Mouse (Mus musculus) naive thymus-derived CD4-positive, alpha-beta T cell, adult 2 months (primary cell): Measurements from ENCODE around the gene Stk16.

Experiments used
- DNase-seq: peaks from one replicate; pipeline ENCODE4 v3.0.0-alpha.2; 2011; ENCODE audit warnings: low read depth

The Stk16 gene

DNA sequence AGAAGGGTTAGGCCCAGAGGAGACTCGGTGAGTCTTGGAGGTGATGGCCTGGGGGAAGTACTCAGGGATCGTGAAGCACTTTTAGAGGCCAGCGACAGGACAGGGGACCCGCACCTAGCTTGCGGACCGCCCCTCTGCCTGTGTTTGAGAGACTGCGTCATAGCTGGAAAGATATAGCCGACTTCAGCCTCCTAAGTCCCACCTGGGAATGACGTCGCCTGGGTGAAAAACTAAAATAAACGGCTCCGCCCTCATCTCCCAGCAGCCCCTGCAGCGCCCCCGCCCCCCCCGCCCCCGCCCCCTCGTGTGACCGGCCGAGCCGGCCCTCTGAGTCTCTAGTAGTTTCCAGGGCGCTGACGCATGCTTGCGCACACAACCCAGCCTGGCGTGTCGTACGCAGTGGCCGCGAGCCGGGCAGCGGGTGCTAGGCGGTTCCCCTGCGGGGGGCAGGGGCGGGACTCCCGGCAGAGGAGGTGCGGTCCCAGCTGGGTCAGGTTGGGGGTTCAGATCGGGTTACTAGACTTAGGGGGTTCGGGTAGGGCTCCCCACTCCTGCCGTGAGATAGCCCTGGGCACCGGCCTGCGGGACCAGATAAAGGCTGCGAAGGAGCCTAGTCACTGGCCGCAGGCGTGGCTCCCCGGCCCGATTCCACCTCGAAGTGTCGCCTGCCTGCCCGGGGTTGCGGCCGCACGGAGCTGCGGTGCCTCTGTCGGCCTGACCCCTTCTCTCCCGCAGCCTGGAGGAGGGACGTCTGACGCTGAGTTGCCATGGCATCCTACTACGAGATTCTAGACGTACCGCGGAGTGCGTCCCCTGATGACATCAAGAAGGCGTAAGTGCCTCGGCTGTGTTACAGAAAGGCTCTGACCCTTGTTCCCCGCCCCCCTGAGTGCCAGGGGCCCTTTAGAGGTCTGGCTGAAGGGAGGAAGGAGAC is 25.7 kb downstream of the Stk16 start, which contains the start of gene Dnajb2:
Gene Dnajb2, plus strand, starts transcription at position 290 of the 934 bp plus-strand sequence.
- peak; percentile 90 for DNase-seq

DNA sequence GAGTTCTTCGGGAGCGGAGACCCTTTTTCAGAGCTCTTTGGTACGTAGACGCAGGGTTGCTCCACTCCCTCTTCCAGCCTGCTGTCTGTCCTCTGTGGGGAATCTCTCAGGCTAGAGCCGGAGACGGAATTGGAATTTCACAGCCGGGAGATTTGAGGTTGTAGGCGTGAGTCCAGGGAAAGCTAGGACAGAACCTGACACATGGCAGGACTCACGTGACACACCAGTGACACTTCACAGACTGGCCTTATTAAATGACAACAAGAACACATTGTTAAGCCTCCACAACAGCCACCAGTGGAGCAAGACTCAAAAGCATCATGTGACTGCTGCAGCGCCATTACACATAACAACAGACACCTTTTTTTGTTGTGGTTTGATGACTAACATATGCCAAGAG is 29.0 kb downstream of the Stk16 start:
- peak; percentile 7 for DNase-seq

DNA sequence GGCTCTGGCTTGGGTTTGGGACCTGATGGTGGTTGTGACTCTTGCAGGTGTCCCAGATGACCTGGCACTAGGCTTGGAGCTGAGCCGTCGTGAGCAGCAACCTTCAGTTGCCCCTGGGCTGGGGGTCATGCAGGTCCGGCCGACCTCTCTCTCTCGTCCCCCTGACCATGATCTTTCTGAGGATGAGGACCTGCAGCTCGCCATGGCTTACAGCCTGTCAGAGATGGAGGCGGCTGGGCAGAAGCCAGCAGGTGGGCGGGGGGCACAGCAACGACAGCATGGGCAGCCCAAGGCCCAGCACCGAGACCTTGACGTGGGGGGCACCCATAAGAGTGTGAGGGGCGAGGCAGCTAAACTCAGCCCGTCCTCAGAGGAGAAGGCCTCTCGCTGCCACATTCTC is 32.8 kb downstream of the Stk16 start:
- DNase-seq = no peak

DNA sequence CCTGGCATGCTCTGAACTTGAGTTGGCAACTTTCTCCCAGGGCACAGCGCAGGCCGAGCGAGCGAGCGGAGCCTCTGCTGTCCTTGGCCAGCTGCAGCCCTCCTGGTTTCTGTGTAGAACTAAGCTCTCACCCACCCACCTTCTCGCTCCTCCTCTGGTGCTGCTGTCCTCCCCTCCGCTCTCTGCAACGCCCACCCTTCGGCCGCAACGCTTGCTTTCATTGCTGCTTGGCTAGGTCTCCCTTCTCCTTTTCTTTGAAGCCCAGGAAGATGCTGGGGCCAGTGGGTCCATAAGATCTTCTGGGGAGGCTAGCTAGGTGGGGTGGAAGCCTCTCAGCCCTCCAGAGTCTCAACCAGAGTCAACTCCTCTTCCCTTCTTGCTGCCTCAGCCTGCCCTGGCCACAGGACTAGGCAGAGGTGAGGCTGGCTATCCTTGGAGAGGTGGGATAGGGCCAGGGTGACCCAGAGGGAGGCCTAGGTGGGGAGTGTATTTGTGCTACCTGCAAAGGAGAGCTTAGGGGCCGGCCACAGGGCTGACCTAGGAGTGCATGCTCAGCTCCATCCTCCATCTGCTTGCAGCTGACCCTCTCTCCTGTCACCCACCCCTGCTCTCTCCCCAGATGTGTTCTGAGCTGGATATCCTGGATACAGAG is 33.7 kb downstream of the Stk16 start:
- no peak for DNase-seq

DNA sequence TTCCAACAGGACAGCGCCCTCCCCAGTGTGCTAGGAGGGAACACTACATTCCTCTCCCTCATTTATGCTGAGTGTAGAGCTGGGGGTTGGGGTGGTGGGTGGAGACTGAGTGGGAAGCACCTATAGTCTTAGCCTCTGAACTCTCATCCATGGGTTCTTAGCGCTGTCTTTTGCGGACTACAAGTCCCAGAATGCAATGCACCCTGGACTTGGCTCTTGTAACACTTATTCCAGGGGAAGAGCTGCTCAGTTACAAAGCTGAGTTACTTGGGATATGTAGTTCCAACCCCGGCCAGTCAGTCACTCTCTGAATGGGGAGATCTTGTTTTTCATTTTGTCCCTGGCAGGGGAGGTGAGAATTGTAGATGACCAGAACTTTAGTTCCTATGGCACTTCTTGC is 34.2 kb downstream of the Stk16 start:
- peak; percentile 58 for DNase-seq

DNA sequence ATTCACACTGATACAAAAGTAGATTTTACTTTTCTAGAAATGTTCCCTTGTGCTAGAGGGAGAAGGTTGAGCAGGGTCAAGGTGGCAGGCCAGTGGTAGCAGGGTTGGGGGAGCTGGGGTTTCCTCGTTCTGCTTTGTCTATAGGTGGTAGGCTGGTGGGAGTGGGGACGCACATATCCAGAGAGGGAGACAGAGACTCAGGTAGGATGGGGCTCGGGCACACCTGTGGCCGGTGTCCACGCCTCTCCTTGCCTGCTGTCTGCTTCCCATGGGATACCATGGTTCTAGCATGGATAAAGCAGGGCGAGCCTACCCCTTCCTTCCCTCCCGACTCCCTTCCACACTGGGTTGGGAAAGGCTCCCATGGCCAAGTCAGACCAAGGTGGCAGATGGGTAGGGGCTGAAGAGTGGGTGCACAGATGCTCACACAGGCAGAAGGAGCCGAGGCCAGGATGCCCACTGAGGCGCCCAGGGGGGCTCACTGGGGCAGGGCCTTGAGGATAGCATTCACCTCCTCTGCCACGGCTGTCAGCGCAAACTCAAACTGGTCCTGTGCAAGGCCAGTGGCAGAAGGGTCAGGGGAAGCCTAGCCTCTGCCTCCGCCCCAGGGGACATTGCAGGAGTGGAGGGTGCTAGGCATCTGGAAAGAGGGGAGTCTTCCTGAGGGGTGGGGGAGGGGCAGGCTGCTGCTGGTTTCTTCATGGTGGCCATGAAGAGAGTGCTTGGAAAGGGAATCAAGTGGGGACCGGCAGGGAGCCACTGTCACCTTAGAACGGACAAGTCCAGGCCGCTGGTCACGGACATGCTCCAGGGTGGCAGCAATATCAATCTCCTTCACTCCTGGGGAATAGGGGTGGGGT is 36.7 kb downstream of the Stk16 start:
- DNase-seq = peak; percentile 7

DNA sequence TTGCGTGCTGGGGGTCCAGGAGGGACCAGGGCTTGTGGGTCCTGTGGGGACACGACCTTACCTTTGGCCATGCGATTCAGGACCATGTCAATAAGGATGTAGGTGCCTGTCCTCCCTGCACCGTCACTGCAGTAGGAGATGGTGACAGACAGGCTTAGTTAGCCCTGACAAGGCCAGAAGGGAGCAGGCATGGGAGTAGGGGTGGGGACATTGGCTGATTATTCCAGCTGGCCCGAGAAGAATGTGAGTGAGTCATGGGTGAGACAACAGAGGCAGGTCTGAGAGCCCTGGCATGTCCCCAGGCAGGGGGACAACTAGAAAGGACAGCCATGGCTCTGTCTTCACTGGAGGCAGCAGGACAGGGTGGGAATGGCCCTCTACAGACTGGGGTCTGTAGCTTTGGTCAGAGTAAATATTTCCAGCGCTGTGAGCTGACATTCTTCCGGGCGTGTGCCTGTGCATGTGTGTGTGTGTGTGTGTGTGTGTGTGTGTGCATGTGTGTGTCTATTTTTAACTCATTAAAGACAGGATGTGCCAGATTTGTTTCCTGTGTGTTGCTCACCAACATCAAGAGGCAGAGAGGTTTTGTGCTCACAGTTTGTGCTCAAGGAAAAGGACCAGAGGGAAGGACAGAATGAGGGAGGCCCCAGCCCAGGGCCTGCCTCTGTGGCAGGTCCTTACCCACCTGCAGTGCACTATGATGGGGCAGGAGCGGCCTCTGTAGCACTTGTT is 37.6 kb downstream of the Stk16 start:
- DNase-seq = peak; percentile 75

DNA sequence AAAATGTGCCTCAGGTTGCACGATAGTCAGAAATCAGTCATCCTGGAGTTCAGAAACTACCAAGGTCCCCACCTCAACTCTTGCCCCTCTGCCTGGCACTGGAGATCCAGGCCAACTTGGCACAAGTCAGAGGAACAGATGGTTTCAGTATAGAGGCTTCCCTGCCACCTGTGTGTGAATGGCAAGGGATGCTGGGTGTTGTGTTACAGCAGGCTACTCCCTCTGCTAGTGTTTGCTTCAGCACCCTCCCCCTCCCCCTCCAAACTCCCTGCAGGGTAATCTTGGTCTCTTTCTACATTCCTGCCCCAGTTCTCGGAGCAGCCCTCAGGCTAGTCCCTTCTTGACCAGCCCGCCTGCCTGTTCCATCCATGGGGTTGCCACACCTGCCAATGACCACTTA is 39.9 kb downstream of the Stk16 start:
- DNase-seq = no peak

DNA sequence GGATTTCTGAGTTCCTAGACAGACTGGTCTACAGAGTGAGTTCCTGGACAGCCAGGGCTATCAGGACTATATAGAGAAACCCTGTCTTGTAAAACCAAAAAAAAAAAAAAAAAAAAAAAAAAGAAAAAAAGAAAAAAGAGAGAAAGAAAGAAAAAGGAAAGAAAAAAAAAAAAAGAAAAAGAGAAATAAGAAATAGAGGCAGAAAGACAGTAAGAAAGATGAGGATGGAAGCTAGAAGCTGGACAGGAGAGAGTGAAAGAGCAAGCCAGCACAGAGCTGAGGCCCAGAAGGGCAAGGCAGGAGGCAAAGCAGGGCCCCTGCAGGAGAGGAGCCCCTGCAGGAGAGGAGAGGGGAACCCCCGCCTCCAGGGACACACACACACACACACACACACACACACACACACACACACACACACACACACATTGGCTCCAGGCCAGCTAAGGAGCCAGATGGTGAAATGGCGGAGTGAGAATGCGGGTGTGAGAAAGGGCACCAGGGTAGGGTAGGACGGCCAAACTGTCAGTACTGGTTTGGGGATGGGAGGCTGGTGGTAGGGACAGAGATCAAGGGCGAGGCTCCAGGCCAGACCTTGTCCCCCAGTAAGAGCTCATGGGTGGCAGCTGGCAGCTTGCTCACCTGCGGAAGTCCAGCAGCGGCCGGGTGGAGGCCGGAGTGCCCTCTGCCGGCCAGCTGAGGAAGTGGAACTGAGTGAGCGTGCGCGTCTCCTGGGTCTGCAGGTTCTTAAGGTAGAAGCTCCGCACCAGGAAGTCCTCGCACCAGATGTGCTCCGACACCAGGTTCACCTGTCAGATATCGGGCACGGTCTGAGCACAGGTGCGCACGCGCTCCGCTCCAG is 40.7 kb downstream of the Stk16 start:
- peak; percentile 94 for DNase-seq

DNA sequence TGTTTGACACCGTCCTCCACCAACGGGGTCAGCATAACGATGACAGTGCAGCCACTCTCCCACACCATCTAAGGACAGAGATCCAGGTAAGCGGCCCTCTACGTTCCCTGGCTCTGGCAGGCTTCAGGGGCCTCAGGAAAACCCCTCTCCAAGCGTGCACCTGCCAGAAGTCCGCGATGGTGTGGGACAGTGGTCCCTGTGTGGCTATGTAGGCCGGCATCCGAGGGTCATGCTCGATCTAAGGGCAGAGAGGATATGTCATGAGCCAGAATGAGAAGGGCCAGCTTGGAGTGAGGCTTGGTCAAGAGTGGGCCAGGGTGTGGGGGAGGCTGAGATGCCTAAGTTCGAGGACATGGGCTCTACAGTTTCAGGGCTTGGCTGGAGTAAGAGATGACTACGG is 41.7 kb downstream of the Stk16 start:
- peak; percentile 17 for DNase-seq

DNA sequence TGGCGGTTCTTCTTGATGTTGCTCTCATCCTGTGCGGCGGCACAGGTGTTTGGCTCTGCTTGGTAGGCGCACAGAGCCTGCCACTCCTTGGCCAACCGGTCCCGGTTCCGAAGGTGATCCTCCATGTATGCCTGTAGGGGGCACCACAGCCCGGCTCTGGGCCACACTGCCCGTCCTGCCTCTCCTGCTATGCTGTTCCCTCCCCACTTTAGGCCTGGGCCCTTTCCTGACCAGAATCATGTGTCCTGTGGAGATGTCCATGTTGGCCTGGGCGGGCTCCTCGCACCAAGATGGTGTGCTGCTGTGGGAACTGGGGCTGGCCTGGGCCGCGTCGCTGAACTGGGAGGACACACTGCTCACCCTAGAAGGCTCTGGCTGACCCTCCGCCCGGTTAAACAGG is 42.4 kb downstream of the Stk16 start:
- DNase-seq = peak; percentile 30

DNA sequence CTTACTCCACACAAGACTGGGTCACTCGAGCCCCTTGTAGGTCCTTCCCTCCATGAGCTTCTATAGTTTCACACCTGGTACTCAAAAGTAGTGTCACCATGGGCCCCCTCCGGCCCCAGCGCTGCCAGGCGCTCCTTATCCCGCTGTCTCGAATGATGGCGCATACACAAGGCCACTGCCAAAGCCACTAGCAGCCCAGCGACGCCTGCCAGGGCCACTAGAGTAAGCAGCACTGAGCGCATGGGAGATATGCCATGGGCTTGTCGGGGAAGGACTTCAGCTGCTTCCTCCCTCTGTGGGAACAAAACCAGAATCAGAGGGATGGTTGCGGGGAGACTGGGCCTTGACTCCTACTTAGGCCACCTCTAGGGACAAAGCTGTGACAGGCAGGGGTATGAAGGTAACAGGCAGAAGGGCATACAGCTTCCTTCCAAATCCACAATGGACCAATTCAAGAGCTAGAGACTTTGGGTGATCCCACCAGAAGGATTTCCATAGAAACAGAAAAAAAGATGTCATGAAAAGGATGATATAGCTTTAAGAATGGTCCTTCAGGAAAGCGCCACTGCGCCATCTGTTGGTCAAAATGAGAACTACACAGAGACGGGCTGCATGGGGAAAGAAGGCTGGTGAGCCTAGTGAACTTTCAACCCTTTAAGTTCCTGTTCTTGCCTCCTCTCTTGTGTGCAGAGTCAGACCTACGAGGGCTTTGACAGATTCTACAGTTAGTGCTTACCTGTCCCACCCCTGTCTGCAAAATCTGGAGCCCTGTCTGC is 43.4 kb downstream of the Stk16 start:
- peak; percentile 92 for DNase-seq

DNA sequence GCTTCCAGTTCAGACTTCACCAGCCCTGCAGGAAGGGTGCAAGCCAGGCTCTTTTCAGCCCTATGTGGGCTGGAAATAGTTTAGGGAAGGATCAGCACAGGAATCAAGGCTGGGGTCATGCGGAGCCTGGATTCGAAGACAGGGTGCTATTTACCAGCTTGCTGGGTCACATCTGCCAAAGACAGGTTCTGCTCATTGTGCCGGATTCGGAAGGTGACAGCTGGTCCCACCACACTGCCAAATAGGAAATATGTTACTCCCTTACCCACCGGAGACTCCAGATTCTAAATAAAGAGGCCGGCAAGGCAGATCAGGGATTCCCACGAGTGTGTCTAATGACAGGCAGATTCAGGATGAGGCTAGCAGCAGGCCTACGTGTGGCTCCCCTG is 44.0 kb downstream of the Stk16 start:
- no peak for DNase-seq

DNA sequence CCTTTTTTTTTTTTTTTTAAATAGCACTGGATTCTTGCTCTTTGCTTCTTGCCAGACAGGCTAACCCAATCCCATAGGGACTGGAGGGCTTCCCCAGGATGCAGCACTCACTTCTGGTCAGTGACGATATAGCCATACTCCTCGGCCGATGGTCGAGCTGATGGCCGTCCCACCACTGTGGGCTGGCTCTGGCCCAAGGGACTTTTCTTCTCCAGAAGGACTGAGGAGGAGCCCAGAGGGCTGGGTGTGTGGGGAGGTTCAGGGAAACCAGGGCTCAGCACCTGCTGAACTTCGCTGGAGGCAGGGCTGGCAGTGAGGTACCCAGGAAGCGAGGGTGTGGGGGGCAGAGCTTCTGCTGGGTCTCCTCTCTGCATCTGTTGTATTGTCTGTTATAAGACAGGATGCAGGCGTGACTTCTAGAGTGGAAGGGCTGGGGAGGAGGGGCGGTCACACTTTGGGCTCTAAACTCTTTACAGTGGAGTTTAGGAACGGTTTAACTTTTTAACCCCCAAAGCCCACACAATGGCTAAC is 44.9 kb downstream of the Stk16 start:
- peak; percentile 10 for DNase-seq

DNA sequence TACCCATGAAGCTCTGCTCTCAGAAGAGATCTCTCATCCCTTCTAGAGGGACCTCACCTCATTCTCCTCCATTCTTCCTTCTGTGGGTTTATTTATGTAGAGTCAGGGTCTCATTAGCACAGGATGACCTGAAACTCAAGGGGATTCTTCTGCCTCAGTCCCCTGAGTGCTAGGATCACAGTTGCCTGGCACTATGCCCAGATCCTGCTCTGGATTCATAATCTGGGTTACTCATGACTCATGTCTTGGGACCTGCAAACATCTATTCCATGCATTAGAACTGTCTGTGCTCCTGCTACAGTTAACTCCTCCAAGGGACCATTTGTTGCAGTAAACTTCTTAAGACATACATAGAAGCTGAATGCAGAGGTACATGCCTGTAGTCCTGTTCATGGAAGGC is 50.6 kb downstream of the Stk16 start:
- no peak for DNase-seq

DNA sequence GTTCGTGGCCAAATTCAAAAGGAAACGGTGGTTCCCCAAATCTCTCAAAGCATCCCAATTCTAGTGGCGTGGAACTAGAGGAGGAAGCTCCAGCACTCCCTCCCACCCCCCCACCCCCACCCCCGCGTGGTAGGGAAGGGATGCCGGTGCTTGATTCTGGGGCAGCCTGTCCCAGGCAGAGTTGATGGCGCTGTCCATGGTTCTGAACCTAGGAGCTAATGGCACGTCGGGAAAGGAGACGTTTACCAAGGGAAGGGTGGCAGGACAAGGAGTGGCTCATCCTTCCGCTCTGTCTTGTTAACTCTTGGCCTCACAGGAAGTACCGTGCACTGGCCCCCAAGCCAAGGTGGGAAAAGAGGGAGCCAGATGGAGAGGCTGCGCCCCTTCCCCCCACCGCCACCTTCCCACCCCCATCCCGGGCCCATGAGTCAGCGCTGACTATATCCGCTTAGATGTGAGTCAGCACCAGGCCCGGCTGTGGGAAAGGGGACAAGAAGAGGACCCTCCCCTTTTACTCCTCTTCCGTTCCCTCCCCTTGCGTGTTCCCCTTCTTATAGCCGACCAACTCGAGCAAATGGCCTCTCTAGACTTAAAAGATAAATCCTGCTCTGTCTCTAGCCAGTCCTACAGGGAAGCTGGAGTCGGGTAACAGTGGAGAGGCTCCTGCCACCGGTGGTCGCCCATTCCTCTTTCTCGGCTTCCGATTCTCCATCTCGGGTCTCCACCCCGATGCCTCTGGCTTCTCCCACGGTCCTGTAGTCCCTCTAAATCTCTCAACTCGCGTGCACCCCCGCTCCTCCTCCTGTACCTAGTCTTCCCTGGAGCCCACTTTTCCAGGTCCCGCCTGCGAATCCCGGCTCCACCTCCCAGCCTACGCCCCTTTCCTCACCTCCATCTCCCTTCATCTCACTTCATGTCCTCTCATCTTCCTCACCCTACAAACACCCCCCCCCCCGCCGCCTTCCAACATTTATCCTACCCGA is 52.6 kb downstream of the Stk16 start:
- DNase-seq = peak; percentile 61

DNA sequence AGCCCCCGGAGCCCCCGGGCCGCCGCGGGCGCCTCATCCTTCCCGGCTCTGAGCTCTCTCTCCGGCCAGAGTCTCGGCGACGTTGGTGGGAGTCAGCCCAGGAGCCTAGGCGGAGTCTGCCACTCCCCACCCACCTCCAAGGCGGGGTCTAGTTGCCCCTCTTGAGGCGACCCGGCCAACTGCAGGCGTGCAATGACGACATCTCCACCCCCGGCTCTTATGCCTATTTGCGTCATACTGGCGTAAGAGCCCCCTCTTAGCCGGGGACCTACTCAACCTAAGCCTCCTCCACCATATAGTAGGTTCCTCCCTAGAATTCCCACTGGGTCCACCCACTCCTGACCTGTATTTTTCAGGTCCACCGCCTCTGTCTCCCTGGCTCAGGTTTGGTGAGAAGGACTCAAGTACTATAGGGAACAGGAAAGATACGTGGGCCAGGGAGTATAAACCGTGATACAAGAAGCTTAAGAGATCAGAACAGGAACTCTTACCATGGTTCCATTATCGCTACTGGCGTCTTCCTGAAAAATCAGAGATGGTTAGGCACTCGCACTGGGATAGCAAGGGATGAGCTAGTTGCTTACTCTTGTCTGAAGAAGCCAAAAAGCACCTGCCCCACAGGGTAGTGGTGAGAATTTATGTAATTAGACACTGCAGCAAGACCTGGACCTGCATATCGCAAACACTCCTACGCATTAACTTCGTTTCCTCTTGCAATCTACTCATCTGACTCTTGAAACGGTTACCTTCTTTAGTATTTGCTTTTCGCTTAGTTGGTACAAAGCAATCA is 53.6 kb downstream of the Stk16 start, which contains the start of gene Ptprn:
Gene Ptprn, minus strand, starts transcription at position 412 of the 790 bp plus-strand sequence.
- no peak for DNase-seq
